Mouse (Mus musculus) testis, postnatal 10 days (tissue): Measurements from ENCODE around the gene Trim60.
"Not testable (repeated sequence)": the region's sequence is repeated elsewhere in the genome, so short reads cannot be mapped to it uniquely, and the experiment has no call there.

ENCODE experiments used
- DNase-seq: peaks from one replicate; pipeline ENCODE4 v3.0.0; 2021; ENCODE audit warnings: low spot score

Trim60 gene

DNA sequence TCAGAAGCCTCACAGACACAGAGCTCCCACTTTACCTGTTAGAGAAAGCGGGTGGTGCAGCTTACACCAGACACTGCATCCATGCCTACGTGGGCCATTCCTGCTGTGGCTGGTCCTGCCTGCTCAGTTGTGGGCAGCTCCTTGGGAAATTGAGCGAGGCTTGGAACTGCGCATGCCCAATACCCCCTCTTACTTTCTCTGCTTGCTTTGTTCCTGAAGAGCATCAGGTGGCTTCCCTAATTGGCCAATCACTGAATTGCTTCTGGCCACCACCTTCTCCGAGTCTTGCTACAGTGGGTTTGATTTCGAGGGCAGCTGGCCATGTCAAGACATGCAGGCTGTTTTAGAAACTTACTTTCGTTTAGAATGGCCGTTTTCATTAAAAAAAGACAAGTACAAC lies at the start of gene Trim60, which contains the start of gene Trim61:
Trim60 (minus strand) TSS at position 162 of the 400 bp plus-strand sequence.
Trim61 (minus strand) TSS at position 101 of the 400 bp plus-strand sequence.
- no peak for DNase-seq

DNA sequence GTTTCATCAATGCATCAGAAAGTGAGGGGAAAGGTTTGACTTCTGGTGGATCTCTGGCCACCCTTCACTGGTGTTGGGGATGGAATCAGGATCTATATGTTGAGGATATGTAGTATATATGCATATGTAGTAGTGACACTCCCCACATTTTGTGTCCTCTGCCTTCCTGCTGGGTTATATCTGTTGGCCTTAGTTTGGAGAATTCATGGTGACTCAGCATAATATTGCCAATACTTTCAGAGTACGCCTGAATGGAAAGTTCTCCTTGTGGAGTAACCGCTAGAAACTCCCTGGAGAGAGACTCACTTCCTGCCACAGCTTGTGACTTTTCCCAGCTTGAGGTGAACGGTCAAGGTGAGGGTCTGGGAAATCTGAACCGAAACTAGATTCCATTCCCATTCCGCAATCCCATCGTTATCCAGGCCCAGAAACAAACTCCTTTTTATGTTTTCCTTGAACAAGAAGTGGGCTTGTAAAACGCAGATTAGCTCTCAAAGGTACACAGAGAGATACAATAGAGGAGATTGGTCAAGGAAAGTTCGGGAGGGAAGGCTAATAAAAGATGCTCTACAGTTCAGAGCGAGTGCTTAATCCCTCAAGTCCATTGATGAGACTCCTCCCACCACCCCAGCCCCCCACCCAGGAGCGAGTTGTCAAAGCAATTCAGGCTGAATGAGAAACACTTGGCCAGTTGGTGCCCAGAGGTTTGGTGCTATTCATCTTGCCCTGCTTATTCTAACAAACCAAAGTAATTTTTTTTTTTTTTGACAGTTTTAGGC lies 49.5 kb upstream of the Trim60 start:
- DNase-seq, result no peak

GRCm38 (mm10) chr8:65067031-65067430 lies 48.6 kb upstream of the Trim60 start:
- no peak for DNase-seq

DNA sequence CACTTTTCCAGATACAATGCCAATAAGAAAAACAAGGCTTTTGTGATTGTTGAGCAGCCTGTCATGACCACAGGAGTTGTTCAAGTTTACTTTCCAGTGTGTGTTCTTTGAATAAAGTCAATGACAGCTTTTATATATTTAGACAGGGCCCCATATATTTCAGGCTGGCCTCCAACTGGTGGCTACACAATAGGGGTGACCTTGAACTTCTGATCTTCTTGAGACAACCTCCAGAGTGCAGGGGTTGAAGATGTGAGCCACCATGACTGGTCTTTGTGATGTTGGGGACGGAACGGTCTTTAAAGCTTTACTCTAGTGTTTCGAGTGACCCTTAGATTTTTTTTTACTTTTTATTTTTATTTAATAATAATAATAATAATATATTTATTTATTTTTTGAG lies 47.2 kb upstream of the Trim60 start:
- no peak for DNase-seq

DNA sequence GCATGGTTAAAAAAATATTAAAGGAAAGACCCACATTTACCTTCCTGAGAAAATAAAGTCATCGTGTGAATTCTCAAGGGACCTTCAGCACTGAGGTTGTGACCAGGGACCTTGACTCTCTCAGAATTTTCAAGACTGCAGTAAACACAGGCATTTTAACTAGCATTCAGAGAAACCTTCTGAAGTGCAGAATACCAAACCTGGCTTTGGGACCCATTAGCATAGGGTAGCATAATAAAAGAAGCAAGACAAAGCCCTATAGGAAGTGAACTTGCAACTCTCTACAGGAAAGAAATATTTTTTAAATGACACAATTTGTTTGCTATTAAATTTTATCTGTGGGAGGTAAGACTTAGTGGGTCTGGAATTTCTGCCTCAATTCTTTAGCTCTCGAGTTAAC lies 45.7 kb upstream of the Trim60 start:
- no peak for DNase-seq

DNA sequence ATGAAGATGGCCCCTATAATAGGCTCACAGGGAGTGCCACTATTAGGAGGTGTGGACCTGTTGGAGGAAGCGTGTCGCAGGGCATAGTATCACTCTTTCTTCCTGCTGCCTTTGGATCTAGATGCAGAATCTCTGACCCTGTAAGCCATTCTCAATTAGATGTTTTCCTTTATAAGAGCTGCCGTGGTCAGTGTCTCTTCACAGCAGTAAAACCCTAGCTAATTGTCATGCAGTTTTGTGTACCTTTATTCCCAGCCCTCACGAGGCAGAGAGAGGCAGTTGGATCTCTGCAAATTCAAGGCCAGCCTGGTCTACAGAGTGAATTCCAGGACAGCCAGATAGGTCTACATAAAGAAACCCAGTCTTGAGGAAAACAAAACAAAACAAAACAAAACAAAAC lies 43.8 kb upstream of the Trim60 start:
- no peak for DNase-seq

DNA sequence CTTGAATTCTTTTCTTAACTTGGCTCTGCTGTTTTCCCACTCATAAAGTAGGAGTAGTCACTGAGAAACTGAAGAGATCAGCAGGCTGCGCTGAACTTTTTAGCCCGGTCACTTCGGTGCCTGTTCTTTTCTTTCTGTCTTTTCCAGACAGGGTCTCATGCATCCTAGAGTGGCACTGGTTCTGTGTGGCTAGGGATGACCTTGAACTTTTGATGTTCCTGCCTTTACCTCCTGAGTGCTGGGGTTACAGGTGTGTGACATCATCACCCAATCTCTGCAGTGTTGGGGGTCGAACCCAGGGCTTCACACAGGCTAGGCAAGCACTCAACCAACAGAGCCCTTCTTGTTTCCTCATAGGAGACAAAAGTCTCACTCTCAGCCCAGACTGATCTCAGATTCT lies 38.3 kb upstream of the Trim60 start:
- DNase-seq, result no peak

DNA sequence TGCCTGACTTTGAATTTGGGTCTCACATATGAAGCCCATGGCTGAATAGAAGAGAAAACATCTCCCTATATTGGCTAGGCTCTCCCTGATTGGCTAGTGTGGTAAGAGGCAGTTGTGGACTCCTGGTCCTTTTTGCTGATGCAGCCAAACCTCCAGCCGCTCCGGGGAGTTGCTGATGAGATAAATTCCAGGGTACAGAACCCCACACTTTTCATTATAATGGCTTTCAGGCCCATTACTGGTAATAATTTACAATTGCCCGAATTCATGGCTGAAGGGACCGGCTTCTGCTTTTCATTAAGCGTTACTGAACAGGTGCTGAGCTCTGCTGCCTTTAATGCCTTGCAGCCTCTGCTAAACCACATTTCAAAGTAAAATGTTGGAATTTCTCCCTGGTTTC lies 35.6 kb upstream of the Trim60 start:
- no peak for DNase-seq

DNA sequence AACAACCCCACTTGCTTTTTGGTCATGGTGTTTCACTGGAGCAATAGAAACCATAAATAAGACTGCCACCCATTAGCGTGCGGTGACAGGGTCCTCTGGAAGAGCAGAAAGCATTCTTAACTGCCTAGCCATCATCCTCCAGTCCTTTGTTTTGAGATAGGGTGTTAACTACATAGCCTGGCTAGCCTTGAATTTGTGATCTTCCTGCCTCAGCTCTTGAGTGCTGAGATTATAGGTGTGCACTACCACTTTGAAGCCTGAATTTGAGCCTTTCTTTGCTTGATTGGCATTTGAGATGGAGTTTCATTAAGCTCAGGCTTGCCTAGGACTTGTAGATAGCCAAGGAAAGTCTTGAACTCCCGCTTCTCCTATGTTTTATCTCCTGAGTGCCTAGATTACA lies 35.2 kb upstream of the Trim60 start:
- no peak for DNase-seq

DNA sequence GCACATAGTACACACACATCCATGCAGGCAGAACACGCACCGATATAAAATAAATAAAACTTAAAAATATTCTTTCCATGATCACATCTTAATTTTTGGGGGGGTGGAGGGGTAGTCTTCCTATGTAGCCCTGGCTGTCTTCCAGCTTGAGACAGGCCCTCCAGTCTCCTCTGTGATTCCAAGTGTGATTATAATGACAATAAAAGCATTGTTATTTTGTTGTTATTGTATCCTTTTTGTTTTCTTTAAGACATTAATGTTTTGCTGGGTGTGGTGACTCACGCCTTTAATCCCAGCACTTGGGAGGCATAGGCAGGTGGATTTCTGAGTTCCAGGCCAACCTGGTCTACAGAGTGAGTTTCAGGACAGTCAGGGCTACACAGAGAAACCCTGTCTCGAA lies 29.4 kb upstream of the Trim60 start:
- DNase-seq, result no peak

DNA sequence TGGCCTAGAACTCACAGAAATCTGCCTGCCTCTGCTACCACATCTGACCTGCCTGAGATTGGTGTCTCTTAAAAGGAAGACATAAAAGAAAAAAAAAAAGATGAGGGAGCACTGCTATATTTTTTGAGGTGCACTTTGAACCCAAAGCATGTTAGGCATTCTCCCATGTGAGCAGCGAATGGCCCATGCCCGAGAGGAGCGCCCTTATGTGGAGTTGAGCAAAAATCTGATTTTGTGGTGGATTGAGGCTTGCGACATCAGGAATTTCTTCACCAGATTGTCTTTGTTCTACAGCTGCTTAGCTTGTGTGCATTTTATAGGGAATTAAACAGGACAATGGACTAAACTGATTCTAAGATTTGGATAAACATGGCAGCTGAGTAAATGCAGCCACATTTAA lies 28.8 kb upstream of the Trim60 start:
- no peak for DNase-seq

- DNase-seq, result no peak
Observed at GRCm38 (mm10) chr8:65046565-65046964, 28.2 kb upstream of the Trim60 start.

- no peak for DNase-seq
Observed at GRCm38 (mm10) chr8:65037117-65037533, 18.7 kb upstream of the Trim60 start, which contains the start of gene Apela. Gene Apela (minus strand): TSS chr8:65037336.

DNA sequence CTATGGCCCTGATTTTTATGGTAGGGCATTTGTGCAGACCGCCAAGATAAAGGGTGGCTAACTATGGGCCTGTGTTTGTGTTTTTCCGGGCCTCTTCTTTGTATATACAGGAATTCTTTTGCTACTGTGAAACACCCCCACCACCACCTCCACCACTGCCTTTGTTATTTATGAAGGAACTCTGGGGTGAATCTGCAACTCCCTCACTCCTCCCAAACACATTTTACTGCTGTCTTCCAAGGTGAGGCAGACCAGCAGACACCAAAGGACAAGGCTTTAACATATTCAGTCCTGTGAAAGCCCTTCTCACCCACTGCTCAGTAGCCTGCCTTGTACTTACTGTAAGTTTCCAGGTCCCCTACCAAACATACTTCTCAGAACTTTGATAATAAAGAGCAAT lies 15.8 kb upstream of the Trim60 start:
- no peak for DNase-seq

GRCm38 (mm10) chr8:65033056-65033455 lies 14.7 kb upstream of the Trim60 start:
- no peak for DNase-seq

- no peak for DNase-seq
Observed at GRCm38 (mm10) chr8:65032107-65032506, 13.7 kb upstream of the Trim60 start.

GRCm38 (mm10) chr8:65030735-65031485 lies 12.5 kb upstream of the Trim60 start:
- DNase-seq, result no peak

DNA sequence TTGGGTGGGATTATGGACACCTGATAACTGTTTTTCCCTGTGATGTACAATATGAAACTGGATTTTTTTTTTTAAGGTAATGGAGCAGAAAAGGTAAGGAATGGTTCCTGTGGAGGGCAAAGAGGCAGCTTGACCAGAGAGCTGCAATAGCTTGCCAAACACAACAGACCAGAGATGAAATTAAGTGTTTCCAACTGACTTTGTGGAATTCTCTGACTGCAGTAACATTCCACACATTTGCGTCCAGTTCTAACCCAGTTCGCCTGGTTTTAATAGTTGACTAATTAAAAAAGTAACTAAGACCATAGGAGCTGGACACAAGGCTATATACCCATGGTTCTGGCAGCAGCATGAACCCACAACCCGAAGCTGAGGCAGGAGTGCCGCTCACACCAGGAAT lies 11.4 kb upstream of the Trim60 start:
- no peak for DNase-seq

GRCm38 (mm10) chr8:65028959-65029686 lies 10.7 kb upstream of the Trim60 start:
- DNase-seq, result no peak

DNA sequence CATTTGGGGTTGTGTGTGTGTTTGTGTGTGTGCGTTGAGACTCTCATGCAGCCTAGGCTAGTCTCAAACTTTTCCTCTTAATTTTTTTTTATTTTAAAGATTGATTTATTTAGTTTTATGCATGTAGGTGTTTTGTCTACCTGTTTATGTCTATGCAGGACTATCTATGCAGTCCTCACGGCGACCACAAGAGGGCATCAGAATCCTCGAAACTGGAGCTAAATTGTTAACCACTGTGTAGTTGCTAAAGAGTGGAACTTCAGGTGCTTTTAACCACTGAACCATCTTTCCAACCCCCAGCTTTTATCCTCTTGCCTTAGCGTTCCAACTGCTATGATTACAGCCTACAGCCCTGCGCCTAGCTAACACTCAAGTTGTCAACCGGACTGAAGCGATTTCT lies 4.1 kb upstream of the Trim60 start:
- peak; percentile 84 for DNase-seq

DNA sequence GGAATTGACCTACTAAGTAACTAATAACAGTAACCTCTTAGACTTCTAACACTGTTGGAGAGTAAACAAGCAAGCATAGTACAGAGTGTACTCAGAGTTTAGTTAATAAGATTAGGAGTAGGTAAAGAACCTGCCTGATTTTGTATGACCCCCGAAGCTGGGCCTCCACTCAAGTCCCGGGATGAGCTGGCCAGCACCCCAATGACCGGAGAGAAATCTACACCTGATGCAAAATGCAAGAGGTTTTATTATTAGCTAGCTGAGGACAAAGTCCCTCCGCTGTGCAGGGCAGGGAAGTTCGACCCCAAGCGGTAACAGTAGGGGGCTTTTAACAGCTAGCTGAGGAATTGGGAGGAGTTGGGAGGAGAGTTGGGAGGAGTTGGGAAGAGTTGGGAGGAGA lies 10.8 kb downstream of the Trim60 start:
- DNase-seq, result not testable (repeated sequence)

- no peak for DNase-seq
Observed at GRCm38 (mm10) chr8:64998806-64999365, 19.5 kb downstream of the Trim60 start.
